Mouse (Mus musculus) cerebellum, adult 18-20 months (tissue): Measurements from ENCODE around the gene Ubap1.

Experiments used
- DNase-seq, 2 experiments: peaks; one replicate each; pipeline ENCODE4 v3.0.0; 2021

Ubap1 gene

DNA sequence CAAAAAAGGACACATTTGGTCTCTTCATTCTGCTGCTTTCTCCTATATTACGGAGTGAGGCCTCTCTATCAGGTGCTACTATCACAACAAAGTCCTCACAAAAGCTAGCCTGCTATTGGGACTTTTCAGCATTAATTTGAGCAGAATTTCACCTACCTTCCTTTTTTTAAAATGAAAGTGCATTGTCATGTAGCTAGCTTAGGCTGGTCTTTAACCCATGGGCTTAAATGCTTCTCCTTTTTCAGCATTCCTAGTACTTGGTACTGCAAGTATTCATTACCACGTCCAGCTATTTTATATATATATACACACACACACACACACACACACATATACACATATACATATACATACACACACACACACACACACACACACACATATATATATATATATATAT lies 9.9 kb downstream of the Ubap1 start:
- no peak for DNase-seq

DNA sequence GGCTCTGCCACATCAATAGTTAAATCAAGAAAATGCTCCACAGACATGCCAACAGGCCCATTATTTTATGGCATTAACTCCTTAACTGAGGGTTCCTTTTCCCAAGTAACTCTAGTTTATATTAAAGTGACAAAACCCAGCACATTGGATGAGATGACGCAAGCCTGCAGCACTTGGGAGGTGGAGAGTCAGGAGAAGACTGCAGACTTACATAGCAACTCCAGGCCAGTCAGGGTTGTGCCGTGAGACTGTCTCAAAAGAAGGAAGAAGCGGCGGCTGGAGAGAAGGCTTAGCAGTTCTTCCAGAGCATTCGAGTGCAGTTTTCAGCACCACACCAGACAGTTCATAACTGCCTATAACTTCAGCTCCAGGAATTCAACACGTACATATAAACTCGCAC lies 10.6 kb downstream of the Ubap1 start:
- no peak for DNase-seq

GRCm38 (mm10) chr4:41361059-41361458 lies 12.3 kb downstream of the Ubap1 start:
- no peak for DNase-seq

DNA sequence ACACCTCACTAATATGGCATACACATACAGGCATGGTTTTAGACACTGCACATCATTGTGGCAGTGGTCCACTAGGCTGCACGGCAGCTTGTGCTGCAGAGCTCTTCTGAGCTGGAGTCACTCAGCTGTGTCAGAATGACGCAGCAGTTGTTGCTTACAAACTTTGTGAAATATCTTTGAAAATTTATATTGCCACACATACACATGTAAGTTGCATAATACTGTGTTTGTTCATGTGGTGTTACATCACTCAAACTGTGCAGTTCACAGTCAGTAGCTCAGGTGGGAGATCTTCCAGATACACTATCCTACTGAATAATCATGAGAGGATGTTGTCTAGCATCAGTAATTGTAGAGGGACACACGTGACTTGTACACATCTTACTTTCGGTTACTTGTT lies 19.4 kb downstream of the Ubap1 start:
- DNase-seq, result no peak

DNA sequence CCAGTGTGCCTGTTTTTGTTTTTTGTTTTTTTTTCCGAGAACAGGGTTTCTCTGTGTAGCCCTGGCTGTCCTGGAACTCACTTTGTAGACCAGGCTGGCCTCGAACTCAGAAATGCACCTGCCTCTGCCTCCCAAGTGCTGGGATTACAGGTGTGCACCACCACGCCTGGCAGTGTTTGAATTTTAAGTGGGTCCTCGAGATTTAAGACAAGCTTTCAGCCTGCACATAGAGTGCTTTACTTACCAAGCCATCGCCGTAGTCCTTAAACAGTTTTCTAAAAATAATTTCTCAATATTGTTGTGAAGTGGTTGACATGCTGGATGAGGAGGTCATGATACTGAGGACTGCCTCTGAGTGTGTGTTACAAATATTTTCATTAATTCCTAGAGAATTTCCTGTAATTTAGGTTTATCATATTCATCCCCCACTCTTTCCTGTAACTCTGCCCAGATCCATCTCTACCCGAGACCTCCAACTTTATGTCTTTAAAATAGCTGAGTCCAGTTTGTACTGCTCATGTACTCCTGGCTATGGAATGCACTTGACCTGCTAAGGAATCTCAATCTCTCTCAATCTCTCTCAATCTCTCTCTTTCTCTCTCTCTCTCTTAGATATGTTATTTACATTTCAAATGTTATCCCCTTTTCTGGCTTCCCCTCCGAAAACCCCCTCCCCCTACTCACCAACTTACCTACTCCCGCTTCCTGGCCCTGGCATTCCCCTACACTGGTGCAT lies 21.1 kb downstream of the Ubap1 start:
- no peak for DNase-seq

GRCm38 (mm10) chr4:41377567-41377966 lies 28.8 kb downstream of the Ubap1 start:
- no peak for DNase-seq

- DNase-seq, result no peak
Observed at GRCm38 (mm10) chr4:41381213-41381950, 32.6 kb downstream of the Ubap1 start.

DNA sequence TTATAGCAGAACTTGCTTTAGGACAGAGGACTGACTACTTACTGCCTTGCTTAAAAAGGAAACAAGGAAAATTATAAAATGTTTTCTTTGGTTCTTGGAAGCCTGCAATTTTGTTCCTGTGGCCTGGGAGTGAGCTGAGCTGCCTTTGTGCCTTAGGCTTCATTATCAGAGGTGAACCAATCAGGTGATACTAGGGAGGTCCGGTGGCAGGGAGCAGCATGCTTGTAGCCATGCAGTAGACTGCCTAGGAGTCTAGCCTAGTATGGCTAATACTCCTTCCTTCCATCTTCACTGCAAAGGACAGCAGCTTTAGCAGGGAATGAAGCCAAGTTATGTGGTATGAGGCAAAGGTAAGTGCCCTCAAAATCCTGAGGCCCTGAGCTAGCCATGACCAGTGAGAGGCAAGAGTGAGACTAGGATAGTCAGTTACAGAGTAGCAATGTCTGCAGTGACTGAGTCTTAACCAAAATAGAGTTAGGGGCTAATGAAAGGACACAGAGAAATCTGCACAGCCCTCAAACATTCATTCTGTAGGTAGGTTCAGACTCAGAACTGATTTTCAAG lies 37.7 kb downstream of the Ubap1 start:
- DNase-seq, result no peak

DNA sequence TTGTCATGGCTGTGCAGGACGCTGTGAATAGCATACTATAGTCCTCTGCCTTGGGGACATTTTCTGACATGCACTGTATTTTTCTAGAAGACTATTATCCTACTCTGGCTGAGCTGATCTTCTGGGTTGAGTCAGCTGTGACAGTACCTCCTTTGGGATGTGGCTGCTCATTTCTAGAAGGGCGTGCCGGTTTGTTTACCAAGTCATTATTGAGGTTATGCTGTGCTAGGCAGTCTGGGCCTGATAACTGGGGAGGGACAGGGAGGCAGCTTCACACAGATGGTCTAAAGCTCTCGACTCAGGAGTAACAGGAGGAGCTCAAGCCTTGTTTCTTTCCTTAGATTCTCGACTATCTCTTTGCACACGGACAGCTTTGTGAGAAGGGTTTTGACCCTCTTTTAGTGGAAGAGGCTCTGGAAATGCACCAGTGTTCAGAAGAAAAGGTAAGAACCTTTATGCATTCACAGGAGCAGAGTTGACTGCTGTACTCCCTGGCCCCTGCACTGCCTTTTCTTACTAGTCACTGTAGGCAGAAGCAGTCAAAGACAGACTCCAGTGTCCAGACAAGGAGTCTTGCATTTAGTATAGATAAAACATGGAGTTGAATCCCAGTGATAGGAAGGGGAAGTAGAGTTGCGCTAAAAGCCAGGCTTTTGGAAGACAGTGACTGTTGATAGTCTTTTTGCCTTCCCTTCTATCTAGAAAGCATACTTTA lies 39.1 kb downstream of the Ubap1 start:
- no peak for DNase-seq

DNA sequence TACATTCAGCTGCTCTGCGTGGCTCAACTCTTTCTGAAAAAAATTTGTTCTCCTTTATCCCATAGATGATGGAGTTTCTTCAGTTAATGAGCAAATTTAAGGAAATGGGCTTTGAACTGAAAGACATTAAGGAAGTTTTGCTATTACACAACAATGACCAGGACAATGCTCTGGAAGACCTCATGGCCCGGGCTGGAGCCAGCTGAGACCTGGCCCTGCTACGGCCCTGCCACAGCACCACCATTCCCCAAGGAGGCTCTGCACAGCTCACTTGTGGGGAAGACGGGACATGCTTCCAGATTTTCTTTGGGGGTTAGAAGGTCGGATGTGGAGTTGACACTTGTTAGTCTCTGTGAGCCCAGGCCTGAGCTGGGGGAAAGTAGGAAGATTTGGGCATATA lies 39.8 kb downstream of the Ubap1 start:
- no peak for DNase-seq

DNA sequence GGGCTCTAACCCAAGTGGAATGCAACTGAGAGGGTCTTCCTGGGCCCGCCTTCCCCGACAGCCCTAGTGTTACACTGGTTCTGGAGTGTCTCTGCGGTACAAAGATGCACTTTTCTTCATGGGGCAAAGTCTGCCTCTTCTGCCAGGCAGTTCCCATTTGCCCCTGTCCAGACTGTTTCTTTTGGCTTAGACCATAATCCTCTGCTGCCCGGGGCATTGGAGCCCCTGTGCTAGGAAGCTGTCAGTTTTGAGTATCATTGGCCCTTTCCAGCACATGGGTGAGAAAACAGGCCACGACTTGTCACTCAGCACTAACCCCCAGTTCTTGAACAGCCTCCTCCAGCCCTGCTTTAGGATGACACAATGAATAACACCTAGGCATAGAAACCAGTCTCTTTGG lies 40.4 kb downstream of the Ubap1 start:
- DNase-seq, result no peak

DNA sequence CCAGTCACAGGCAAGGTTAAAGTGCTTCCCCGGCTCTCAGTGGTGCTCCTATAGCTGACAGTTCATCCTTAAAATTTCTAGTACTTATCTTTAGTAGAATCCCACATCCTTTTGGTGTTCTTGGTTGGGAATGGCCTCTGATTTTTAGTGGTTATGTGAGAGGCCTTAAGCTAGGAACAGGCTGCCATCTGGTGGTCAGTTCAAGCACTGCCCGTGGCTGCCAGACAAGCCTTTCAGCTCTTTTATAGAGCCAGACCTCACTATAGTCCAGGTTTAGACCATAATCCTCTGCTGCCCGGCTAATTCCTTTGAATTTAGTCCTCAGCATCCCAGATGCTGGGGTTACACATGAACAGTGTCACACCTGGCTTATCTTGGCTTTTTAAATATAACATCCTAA lies 41.3 kb downstream of the Ubap1 start:
- peak; percentile 83 to 85 for DNase-seq

- DNase-seq, result no peak
Observed at GRCm38 (mm10) chr4:41391015-41391414, 42.2 kb downstream of the Ubap1 start.

GRCm38 (mm10) chr4:41394651-41395050 lies 45.9 kb downstream of the Ubap1 start:
- no peak for DNase-seq

GRCm38 (mm10) chr4:41398353-41398752 lies 49.6 kb downstream of the Ubap1 start:
- no peak for DNase-seq

- DNase-seq, result no peak
Observed at GRCm38 (mm10) chr4:41399904-41400303, 51.1 kb downstream of the Ubap1 start.

- DNase-seq, result no peak
Observed at GRCm38 (mm10) chr4:41401167-41401566, 52.4 kb downstream of the Ubap1 start.

- no peak for DNase-seq
Observed at GRCm38 (mm10) chr4:41401573-41401972, 52.8 kb downstream of the Ubap1 start.

GRCm38 (mm10) chr4:41406597-41406996 lies 57.8 kb downstream of the Ubap1 start:
- DNase-seq, result no peak

DNA sequence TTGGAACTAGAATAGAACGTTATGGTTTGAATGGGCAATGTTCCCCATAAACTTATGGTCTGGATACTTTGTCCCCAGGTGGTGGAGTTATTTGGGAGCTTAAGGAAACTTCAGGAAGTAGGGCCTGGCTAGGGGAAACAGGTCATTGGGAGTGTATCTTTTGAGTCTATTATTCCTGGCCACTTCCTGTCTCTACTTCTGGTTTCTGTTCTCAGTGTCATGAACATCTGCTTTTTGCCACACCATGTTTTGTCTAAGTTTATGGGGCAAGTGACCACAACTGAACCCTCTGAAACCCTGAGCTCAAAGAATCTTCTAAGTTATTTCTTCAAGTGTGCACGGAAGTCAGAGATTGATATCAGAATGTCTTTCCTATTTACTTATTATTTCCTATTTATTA lies 58.6 kb downstream of the Ubap1 start:
- DNase-seq, result no peak

DNA sequence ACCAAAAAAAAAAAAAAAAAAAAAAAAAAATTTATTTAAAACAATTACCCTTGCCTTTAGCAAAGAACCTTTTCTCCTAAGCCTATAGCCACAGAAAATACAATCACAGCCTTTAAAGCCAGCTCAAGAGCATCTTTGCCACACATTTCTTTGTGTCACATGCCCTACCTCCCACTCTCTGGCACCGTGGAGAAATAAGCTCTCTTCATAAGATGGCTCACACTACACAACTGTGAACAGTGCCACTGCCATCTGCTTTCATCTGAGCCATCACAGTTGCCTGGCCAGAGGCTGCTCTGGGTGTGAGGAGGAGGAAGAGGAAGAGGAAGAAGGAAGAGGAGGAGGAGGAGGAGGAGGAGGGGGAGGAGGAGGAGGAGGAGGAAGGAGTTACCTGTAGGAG lies 60.5 kb downstream of the Ubap1 start:
- DNase-seq, result no peak

- no peak for DNase-seq
Observed at GRCm38 (mm10) chr4:41416966-41417365, 68.2 kb downstream of the Ubap1 start.

DNA sequence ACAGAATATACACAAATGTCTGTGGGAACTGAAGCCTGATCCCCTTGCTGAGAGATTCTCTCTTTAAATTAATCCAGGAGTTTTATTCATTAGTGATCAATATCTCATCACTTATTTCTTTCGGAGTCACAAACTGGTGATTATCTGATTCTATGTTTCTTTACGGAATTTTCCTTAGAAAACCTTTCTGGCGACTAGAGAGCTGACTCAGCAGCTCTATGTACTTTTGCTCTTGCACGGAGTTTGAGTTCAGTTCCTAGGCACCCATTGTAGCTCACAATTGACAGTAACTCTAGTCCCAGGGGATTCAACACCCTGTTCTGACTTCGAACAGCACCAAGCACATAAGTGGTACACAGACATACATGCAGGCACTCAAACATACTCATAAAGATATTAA lies 90.1 kb downstream of the Ubap1 start:
- no peak for DNase-seq
